Mouse (Mus musculus) adrenal gland, postnatal 10 days (tissue): ENCODE results near the gene Ccr10. TPM values are rescaled to one million over a fixed set of nuclear protein-coding genes. Genes with fewer than 3 reads are reported as not detected.

Experiments used
- DNase-seq: peaks from one replicate; pipeline ENCODE4 v3.0.0; 2021; ENCODE audit warnings: mixed read lengths
- long read RNA-seq, 2 experiments: library from polyadenylated mRNA; stranded (forward); transcript quantifications; one replicate each; pipeline ENCODE4 v2.0.0; 2021
- total RNA-seq, 2 experiments: library from RNA; stranded (reverse); gene quantifications; 2 replicates each; pipeline ENCODE4 v1.2.3; 2021

Ccr10 gene
- under 1 TPM; 0.78 to 1.00 TPM for total RNA-seq
- long read RNA-seq, experiment 1, partial matches to known transcripts = 0 of 2 reads
- long read RNA-seq, experiment 1, other reads (novel, unspliced or antisense) = 1 of 2 reads
- long read RNA-seq, experiment 2, partial matches to known transcripts = 0 of 1 reads
- long read RNA-seq, experiment 2, other reads (novel, unspliced or antisense) = 0 of 1 reads

DNA sequence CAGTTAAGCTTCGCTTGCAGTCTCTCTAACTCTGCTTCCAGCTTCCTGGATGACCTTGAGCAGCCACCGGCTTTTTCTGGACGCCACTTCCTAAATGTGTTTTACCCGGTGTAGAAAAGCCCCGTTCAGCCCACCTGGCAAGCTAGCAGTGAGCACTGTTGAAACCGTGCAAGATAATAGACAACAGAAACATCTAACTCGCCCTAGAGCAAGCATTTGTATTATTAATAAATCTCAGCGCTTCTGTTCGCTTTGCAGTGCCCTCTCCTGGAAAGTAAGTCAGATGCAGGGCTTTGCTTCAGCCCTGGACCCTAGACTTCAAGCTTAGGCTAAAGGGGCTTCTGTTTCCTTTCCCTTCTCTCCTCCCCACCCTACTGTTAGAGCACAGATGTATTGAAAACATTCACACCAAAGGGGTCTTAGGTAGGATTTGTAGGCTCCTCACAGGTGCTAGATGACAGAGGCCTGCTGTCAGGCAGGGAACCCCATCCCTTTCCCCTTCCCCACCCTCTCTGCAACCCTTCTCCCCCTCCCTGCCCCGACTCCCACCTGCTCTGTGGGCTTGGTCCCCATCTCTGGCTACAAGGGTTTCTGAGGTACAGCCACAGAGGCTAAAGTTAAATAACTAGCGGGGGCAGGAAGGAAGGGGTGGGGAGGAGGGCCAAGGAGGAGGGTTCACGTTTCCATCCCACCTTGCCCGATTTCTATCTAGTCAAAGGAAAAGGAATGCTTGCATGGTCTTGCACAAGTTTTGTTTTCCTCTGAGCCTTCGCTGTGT lies at the start of gene Ccr10:
TSS of gene Ccr10 (minus strand) at position 593 of the 778 bp plus-strand sequence.
- DNase-seq = no peak

- no peak for DNase-seq
Measured at GRCm38 (mm10) chr11:101224337-101224736, 49.1 kb upstream of the Ccr10 start.

- no peak for DNase-seq
Measured at GRCm38 (mm10) chr11:101221306-101221986, 46.2 kb upstream of the Ccr10 start.

DNA sequence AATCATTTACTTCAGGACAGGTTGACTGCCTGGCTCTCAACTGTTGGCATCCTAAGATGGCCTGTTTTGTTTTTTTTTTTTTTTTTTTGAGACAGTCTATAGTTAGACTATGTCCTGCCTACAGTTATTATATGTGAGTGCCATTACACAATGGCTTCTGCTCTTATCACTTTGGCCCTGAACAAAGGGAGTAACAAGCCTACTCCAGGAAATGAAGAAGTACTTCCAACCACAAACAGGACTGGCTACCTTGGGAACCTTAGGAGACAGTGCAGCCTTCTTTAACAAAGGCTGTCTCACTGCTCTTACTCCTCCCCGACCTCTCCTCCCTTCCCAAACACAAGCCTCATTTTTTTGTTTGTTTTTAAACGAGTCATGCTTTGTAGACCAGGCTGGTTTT lies 45.6 kb upstream of the Ccr10 start:
- DNase-seq = no peak

DNA sequence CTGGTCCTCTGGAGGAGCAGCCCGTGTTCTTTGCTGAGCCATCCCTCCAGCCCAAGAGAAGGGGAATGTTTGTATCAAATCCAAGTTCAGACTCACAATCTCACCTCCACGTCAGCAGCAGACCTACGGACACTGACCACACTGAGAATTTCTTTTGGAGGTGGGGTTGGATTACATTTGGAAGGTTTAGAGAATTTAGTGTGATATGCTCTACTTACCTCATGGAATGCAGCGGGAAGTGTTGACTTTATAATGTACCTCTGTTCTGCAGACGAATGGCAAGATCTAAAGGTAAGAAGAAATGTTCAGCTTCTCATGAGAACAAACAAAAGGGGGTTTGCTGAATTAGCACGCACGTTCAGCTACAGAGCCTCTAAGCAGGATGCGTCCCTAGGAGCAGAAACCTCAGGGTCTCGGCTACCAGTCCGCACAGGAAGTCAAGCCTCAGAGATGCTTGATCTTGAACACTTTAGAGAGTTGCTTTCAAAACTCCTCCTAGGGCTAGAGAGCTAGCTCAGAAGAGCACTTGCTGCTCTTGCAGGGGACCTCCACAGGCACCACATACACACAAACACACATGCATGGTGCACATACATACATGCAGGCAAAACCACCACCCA lies 43.3 kb upstream of the Ccr10 start:
- DNase-seq = no peak

GRCm38 (mm10) chr11:101216936-101217335 lies 41.7 kb upstream of the Ccr10 start:
- peak; percentile 36 for DNase-seq

DNA sequence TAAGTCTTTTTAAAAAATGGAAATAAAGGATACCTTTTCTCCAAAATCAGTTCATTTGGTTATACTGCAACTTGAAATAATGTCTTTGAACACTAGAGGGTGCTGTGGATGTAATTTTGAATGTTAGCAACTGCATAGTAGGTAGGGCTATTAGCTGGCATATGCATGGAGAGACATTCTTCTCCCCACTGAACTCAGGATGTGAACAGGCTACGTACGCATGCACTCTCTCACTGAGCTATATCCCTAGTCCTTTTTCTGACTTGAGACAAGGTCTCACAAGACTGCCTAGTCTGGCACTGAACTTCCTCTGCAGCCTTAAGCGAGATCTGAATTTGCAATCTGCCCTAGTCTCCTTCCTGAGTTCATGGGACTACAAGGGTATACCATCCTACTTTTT lies 36.7 kb upstream of the Ccr10 start:
- no peak for DNase-seq

- DNase-seq = no peak
Measured at GRCm38 (mm10) chr11:101200986-101201385, 25.7 kb upstream of the Ccr10 start.

DNA sequence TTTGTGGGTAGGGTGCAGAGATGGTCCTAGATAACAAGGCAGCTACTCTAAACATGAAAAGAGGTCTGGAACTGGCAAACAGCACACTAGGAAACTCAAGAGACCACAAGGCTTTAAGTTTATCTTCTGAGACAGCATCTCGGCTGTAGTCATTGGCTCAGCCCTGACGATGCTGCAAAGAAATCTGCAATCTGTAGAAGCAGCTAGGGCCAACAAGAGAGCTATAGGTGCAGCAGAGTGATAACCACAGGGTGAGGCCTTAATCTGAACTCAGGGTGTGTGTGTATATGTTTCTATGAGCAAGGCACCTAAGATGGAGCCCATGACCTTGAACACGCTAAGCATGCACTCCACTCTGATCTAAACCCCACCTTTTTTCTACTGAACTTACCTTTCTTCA lies 24.3 kb upstream of the Ccr10 start:
- DNase-seq = no peak

DNA sequence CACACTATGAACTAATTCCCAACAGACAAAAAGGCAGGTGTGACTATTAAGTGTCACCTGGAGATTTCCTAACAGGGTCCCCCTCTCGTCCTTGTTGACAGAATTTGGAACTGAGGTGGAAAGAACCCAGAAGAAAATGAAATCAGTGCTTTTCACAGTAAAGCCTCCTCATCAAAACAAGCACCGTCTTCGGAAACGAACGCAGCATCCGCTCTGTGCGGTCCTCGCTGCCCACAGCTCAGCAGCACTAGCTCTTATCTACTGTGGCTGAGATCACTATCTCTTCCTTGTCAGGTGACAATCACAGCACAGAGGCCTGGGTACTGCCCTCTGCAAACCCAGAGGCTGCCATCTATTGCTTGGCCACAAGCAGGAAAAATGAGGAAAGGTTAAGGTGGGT lies 20.9 kb upstream of the Ccr10 start:
- DNase-seq = no peak

DNA sequence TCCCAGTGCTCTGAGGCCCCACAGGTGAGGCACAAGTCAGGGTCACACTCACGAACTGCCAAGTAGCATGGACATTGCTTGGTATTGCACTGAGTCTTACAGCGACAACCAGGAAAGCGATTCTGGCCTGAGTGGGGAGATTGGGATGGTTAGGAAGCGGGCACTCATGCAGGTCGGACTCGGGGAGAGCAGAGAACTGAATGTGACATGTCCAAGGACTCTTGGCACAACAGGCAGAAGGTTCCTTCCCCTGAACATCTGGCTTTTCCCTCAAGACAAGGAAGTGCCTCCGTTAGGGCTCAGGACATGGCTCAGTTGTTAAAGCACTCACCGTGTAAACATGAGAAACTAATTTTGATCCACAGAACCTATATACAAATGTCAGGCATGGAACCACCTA lies 20.3 kb upstream of the Ccr10 start:
- no peak for DNase-seq

GRCm38 (mm10) chr11:101195101-101195500 lies 19.9 kb upstream of the Ccr10 start:
- DNase-seq = no peak

- DNase-seq = no peak
Measured at GRCm38 (mm10) chr11:101194643-101195042, 19.4 kb upstream of the Ccr10 start.

DNA sequence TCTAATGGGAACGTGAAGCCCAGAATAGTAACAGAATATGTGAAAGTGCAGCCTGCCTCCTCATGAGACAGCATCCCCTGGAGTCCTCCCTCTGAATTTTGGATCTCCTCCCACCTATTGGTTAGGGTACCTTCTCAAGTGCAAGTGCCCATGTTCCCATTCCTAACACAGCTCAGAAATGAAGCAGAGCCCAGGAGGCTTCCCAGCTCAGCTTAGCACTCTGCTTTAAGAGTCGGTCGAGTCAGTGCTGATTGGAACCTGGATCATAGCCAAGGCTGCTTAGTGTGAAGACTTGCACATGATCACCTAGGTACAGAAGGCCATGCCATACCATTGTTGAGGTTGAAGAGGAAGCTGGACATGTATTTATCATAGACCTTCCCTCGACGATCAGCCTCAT lies 18.9 kb upstream of the Ccr10 start:
- no peak for DNase-seq

GRCm38 (mm10) chr11:101193076-101193475 lies 17.8 kb upstream of the Ccr10 start:
- DNase-seq = no peak

- no peak for DNase-seq
Measured at GRCm38 (mm10) chr11:101192646-101193045, 17.4 kb upstream of the Ccr10 start.

DNA sequence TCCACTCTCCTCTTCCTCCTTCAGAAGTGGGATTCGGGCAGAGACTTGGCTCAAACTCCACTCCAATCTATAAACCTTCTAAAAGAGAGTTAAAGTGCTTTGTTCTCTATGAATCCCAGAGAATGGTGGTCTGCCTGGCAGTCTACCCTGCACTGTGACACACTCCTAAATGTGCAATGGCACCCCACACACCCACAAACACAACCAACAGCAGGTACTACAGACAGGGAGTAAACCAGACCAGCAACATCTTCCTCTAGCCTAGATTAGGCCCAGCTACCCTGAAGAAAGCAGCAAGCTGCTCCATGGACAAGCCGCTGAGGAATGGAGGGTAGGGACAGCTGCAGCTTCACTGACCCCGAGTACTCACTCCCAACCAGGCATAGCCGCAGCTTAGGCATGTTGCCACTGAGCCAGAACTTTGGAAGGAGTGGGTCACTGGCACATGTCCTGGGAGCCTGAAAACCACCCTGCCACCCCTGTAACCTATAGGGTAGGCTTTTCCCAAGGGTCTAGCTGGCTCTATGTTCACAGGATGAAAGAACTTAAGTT lies 16.8 kb upstream of the Ccr10 start:
- no peak for DNase-seq

- no peak for DNase-seq
Measured at GRCm38 (mm10) chr11:101190913-101191907, 16.0 kb upstream of the Ccr10 start.

DNA sequence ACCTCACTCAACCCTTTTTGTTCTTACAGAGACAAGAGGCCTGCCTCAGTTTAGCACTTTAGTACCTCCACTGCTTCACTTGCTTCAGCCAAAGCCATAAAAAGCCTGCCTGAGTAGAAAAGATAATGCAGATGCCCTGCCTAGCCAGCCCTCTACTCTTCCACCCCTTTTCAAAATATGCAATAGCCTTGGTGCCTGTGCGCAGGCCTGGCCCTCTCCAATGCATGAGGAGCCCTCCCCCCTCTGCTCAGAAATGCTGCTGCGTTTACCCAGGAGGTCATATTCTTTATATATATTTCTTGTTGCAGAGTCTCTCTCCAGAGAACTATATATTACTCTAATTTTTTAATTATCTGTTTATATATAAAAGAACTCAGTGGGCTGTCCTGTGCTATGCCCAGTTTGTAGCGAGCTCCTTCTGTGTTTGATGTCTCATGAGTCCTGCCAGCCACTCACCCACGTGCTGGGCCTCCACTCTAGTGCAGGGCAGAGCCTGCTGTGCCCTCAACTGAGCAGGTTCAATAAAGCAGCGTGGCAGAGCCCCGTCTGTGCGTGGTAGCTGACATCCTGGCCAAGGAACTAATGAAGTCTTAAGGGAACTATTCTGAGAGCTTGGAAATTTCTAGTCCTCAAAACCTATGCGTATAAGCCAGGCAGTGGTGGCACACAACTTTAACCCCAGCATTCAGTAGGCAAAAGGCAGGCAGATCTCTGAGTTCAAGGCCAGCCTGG lies 15.1 kb upstream of the Ccr10 start:
- no peak for DNase-seq

DNA sequence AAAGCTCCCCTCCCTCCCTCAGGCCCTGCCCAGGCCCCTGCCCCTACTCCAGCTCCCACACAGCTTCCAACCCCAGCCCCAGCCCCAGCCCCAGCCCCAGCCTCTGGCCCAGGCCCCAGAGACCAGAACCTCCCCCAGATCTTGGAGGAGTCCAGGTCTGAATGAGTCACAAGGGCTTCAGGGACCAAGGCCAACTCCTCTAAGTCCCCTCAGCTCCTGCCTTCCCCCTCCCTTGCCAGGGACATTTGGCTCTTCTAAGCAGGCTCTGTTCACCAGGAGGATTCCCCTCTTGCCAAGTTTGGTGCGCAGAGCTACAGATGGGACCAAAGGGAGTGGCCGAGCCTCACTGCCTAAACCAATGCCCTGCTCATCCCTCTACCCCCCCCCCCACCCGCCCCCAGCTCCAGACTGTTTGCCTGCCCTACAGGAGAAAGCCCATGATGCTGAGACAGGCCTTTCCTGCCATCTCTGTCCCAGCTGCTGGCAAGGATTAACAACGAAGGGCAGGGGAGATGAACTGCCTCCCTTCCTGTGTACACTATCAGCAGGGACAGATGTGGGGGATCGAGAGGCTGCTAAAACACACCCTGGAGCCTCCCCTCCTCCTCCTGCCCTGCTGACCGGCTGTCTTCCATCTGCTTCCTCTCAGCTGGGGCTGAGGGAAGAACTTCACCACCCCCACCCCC lies 14.4 kb upstream of the Ccr10 start:
- peak; percentile 79 for DNase-seq
